Mouse (Mus musculus): ENCODE results near the gene Pdlim7.

Gene Pdlim7

DNA sequence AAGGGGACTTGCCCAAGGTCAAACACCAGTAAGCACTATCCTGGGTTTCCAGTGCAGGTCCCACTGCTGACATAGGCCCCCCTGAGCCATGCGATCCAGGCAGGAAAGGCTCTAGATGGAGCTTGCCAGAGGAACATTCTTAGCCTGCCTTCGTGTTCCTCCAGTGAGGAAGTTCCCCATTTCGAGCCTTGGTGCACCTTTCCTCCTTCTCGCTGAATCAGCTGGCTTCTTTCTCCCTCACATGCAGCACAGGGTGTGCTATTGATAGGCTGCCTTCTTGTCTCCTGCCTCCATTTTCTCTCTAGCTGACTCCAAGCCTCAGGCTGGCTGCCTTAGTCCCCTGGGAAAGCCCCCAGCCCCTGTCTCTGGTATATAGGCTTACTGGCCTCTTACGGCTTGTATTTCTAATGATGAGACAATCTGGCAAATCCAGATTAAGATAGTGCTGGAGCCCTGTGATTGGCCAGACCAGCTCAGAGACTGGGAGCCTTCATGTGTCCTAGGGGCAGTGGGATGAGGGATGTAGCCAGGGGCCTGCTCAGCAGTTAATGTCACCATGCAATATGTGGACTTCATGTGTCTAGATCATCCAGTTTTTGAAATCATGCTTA lies 47.5 kb downstream of the Pdlim7 start:
- no peak for DNase-seq (ENCODE audit: low read depth, low spot score)

DNA sequence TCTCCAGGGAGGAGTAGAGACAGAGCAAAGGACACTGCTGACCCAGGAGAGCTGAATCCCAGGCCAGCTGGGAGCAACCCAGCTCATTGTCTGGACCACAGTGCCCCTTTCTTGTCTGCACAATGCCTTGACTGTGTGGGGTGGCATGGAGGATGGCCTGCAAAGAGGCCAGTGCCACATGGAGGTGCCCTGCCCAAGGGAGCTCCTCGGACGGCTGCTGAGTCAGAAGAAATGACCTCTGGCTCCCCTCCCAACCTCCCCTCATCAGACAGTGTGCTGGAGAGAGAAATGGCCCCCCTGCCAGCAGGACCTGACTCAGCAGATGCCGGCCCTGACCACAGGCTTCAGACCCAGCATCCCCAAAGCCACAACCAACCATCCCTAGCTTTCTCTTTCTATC lies 48.3 kb downstream of the Pdlim7 start:
- no peak for DNase-seq (ENCODE audit: low read depth, low spot score)

DNA sequence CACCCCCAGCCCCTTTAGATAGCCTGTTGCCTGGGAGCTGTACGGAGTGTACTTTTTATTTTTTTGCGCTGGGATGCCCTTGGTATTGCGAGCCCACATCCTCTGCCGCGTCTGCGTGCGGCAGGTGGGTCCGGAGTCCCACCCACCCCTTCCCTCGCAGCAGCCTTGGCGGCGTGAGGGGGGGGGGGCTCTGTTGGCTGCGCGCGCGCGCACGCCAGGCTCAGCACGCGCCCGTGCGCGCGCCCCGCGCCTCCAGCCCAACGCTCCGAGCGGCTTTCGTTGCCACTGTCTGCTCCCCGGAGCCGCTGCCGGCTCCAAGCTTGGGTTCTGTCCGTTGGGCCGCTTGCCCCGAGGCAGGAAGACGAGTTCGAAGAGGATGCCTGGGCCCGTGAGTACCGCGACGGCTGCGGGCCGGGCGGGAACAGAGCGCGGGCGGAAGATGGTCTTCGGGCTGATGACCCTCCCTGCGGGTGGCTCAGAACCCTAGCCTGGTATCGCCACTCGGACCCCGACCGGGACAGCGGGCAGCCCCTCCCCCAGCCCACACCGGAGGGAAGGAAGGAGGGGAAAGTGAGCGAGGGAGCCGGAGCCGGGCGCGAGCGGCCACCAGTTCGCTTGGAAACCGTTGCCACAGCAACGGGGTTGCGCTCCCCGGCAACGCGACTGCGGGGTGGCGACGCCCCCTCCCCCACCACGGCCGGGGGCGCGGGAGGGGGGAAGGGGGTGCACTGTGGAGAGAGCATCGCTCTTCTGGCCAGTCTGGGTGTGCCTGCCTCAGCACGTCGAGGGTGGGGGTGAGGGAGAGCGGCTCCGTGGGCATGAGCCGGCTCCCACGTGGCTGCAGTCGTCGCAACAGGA lies 49.2 kb downstream of the Pdlim7 start, which contains the start of gene Prr7:
Gene Prr7 (plus strand): TSS at position 241 of the 858 bp plus-strand sequence.
- peak; percentile 89 for DNase-seq (ENCODE audit: low read depth, low spot score)

DNA sequence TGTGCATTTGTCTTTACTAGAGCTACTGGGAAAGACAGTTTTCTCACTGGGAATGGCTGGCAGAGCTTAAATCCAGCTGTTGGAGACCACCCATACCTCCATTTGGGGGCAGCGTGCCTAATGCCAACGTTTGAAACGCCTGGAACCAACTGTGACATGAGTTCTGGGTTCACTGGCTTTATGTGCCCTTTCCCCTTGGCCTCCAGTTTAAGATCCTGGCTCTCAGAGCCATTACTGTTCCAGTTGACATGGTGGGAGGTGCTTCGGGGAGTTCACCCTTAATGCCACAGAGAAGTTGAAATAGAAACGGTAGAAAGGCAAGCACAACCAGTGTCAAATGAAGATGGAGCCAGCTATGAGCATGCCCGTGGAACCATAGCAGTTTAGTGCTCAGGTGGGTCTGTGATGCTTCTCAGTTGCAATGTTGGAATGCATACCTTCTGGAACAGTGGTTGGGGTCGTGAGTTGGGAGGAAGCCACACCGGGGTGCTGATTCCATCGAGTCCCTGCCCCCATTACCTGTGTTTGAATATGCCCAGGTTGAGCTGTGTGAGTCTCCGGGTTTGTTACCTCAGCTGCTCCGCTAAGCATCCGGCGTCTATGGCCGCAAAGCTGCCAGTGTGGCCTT lies 50.0 kb downstream of the Pdlim7 start:
- DNase-seq (ENCODE audit: low read depth, low spot score), result no peak

DNA sequence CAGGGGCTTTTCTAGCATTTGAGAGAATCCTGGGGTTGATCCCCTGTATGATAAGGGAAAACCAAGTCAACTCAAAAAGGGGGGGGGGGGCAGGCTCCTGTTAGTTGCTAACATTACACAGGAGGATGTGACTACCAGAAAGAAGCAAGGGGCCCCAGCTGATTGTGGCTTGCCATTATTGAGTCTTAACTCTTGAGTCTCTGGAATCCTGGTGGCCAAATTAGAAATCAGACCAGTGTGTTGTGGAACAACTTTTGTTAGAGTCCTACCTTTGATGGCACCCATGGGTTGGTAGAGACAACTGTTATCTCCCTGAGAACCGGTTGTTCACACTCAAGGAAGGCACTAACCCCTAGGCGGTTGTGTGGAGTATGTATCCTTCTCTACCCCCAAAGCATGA lies 50.5 kb downstream of the Pdlim7 start:
- DNase-seq (ENCODE audit: low read depth, low spot score), result no peak

DNA sequence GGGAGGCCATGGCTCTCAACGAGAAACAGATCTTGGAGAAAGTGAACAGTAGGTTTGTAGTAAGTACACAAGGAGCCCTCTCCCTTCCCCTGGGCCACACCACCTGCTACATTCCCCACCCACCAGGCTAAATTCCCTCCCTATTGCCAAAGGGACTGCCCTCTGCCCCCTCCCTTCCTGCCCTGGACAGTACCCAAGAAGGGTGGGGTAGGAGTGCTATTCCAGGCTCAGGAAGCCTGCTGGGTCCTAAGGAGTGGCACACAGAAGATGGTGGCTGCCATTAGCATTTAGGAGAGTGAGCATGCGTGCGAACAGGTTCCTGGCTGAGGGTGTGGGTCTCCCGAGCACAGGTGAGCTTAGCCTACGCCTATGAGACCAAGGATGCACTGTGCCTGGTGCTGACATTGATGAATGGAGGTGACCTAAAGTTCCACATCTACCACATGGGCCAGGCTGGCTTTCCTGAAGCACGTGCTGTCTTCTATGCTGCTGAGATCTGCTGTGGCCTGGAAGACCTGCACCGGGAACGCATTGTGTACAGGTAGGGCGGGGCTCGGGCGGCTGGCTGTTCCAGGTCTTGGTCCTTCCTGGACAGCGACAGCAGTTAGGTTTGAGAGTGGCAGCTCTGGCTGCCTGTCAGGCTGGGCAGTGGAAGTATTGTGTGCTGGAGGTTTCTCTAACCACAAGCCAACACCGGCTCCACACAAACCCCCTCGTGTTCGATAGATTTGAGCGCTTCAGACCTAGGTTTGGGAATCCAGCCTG lies 61.5 kb downstream of the Pdlim7 start:
- DNase-seq (ENCODE audit: low read depth, low spot score), result no peak

DNA sequence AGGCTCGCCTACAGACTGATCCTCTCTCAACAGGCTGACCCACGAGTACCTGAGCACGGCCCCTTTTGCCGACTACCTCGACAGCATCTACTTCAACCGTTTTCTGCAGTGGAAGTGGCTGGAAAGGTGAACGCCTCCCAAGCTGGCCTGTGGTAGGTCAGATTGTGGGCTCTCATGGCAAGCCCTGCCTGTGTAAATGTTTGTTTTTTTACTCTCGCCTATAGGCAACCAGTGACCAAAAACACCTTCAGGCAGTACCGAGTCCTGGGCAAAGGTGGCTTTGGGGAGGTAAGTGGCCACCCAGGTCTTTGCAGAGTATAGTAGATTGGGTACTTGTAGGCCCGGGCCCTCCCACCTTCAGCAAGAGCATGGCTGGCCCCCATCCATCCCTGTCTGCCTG lies 62.2 kb downstream of the Pdlim7 start:
- DNase-seq (ENCODE audit: low read depth, low spot score), result no peak

DNA sequence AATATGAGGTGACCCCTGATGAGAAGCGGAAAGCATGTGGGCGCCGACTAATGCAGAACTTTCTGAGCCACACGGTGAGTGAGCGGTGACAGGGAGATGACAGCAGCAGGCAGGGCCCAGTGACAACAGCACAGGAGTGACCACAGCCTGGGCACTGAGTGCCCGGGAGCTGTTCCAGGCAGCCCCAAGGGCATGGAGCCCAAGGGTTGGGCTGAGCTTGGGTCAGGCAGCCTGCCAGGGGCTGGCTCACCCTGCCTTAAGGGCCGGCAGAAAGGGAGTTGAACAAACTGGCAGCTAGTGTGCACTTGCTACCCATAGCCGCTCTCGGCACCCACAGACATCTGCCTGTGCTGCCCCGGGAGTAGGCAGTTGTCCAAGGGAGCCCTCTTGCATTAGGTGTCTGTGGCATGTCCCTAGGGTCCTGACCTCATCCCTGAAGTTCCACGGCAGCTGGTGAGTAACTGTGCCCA lies 62.9 kb downstream of the Pdlim7 start:
- no peak for DNase-seq (ENCODE audit: low read depth, low spot score)

DNA sequence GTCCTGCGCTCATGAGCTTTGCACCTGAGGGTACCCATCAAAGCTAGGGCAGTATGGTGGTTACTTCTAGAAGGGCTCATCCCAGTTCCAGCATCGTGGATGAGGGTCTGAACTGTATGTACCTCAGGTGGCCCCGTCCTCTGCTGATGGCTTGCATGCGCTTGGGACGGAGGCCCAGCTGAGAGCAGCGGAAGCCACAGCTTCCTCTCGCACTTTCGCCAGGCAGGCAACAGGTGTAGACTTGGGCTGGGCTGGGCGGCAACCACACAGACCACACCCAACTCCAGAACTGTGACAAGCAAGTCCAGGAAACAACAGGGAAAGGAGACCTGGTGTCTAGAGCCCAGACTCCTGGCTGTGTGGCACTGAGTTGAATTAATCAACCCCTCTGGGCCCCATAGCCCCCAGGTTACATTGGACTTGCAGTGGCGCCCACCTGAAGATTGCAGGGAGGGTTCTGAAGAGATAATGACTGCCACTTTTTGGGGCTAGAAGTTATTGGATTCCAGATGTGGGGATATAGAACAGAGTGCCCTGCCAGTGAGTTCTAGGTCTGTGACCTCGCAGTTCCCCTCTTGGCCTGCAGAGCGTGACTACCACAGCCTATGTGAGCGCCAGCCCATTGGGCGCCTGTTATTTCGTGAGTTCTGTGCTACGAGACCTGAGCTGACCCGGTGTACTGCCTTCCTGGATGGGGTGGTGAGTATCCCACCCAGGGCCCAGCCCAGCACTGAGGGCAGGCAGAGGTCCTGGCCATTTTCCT lies 63.6 kb downstream of the Pdlim7 start:
- peak; percentile 73 for DNase-seq (ENCODE audit: low read depth, low spot score)

DNA sequence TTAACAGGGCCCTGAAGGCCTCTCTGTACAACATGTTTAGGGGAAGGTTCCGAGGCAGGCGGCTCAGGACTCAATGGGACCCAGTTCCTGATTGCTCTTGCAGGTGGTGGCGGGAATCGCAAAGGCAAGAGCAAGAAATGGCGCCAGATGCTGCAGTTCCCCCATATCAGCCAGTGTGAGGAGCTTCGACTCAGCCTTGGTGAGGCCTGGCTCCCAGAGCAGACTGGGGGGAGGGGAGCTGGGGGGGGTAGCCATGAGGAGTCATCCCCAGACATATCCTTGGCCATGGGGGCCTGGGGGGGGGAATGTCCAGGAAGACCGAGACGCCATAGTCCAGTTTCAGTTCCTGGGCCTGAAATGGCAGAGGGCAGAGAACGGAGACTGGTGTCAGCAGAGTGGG lies 64.3 kb downstream of the Pdlim7 start:
- DNase-seq (ENCODE audit: low read depth, low spot score), result peak; percentile 43

DNA sequence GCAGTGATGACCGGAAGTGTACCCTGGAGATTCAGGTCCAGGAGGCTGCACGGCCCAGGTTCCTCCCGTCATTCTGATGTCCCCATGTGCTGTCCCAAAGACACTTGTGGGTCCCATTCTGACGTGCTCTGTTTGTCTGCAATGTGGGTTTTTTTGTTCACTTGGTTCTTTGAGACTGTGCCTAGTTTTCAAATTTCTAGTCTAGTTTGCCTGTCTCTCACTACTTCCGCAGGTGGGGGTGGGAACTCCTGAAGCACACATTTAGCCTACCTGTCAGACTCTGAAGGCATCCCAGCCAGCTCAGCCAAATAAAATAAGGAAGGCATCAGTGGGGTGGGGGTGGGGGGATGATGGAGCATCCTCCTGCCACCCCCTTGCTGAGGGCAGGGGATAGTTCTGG lies 65.3 kb downstream of the Pdlim7 start:
- peak; percentile 36 for DNase-seq (ENCODE audit: low read depth, low spot score)

DNA sequence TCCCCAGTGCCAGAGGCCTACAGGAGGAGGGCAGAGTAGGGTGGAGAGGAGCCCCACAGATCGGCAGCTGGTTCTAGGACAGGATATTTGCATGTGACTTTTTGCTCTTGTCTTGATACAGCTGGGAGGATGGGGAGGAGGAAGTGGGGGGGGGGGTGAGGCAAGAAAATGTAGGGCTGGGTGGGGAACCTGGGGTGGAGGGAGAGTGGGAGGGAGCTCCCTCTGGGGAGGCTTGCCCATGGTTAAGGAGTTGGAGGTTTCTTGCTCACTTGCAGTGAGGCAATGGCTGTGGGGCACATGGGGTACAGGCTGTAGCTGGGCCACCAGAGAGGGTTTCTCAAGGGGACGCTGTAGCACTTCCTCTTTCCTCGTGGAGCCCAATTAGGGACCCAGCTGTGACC lies 65.9 kb downstream of the Pdlim7 start:
- DNase-seq (ENCODE audit: low read depth, low spot score), result peak; percentile 79

DNA sequence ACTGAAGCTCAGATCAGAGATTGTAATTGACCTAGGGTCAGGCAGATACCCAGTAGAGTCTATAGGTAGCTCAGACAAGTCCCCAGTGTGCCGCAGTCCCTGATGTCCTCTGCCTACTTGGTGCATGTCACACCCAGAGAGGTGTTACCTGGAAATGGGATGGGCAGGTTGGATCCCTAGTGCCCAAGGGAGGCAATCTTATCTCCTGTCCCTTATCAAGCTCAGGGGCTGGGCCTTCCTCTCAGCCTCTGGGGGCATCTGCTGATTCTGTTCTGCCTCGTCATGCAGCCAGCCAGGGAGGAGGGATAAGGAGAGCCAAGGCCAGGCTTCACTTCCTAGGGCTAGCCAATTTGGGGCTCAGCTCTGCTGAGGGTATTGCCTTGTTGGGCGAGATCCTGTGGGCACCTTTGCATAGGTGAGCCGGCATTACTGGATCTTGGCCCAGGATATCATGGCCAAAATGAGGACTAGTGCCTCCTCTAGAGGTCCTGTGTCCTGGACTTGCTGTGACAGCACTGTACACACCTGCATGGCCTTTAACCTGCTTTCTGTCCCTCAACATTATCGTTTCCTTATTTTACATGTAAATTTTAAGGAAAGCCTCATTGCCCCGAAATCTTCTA lies 66.9 kb downstream of the Pdlim7 start:
- peak; percentile 29 for DNase-seq (ENCODE audit: low read depth, low spot score)
